Mouse (Mus musculus): ENCODE data around the gene Klrb1c. TPM values are rescaled to one million over a fixed set of nuclear protein-coding genes. Genes with fewer than 3 reads are reported as not detected.
A peak's percentile ranks its signal among the peaks of the same experiment; 100 is the strongest.
"Not testable (repeated sequence)": the region's sequence is repeated elsewhere in the genome, so short reads cannot be mapped to it uniquely, and the experiment has no call there.

Klrb1c gene
- polyA plus RNA-seq, 1 experiment: not detected

- not testable (repeated sequence) for H3K27ac ChIP-seq (ENCODE audit: insufficient read depth, low read depth, low read length); H3K4me3 ChIP-seq (ENCODE audit: insufficient read depth, low read length); H3K4me1 ChIP-seq (ENCODE audit: control insufficient read depth, insufficient read depth, low read length)
- TF ChIP-seq CTCF (IDR thresholded peaks at IDR 0.05; ENCODE audit: low read depth, low read length): peak; percentile 65
These were observed 35.3 kb downstream of the Klrb1c start for GRCm38 (mm10) chr6:128753610-128754224.

- not testable (repeated sequence) for H3K27ac ChIP-seq (ENCODE audit: insufficient read depth, low read depth, low read length); H3K4me1 ChIP-seq (ENCODE audit: control insufficient read depth, insufficient read depth, low read length); H3K4me3 ChIP-seq (ENCODE audit: insufficient read depth, low read length)
These were observed 42.0 kb downstream of the Klrb1c start for GRCm38 (mm10) chr6:128747006-128747405.

- H3K4me1 ChIP-seq (ENCODE audit: control insufficient read depth, insufficient read depth, low read length): no peaks in the 10 kb centered on the region
- TF ChIP-seq CTCF (IDR thresholded peaks at IDR 0.05; ENCODE audit: low read depth, low read length) (no peak), POLR2A (IDR thresholded peaks at IDR 0.05; ENCODE audit: borderline replicate concordance, low read depth, low read length) (no peak)
- H3K27ac ChIP-seq (ENCODE audit: insufficient read depth, low read depth, low read length): no peak overlapping the region
- H3K4me3 ChIP-seq (ENCODE audit: insufficient read depth, low read length): no peak overlapping the region
These were observed 51.6 kb downstream of the Klrb1c start for GRCm38 (mm10) chr6:128737445-128737844.

- H3K4me3 ChIP-seq (ENCODE audit: insufficient read depth, low read length): no peak overlapping the region
- no peak overlapping the region for H3K27ac ChIP-seq (ENCODE audit: insufficient read depth, low read depth, low read length)
- no peak for TF ChIP-seq POLR2A (IDR thresholded peaks at IDR 0.05; ENCODE audit: borderline replicate concordance, low read depth, low read length)
- no peak for TF ChIP-seq CTCF (IDR thresholded peaks at IDR 0.05; ENCODE audit: low read depth, low read length)
- H3K4me1 ChIP-seq (ENCODE audit: control insufficient read depth, insufficient read depth, low read length): no peaks in the 10 kb centered on the region
These were observed 52.9 kb downstream of the Klrb1c start for GRCm38 (mm10) chr6:128736100-128736499.

GRCm38 (mm10) chr6:128734896-128735295 lies 54.1 kb downstream of the Klrb1c start:
- no peak for TF ChIP-seq CTCF (IDR thresholded peaks at IDR 0.05; ENCODE audit: low read depth, low read length)
- no peak for TF ChIP-seq POLR2A (IDR thresholded peaks at IDR 0.05; ENCODE audit: borderline replicate concordance, low read depth, low read length)
- Histone ChIP-seq H3K27ac (ENCODE audit: insufficient read depth, low read depth, low read length) (no peak overlapping the region), H3K4me3 (ENCODE audit: insufficient read depth, low read length) (no peak overlapping the region), H3K4me1 (ENCODE audit: control insufficient read depth, insufficient read depth, low read length) (no peaks in the 10 kb centered on the region)

- TF ChIP-seq CTCF (IDR thresholded peaks at IDR 0.05; ENCODE audit: low read depth, low read length) (no peak), POLR2A (IDR thresholded peaks at IDR 0.05; ENCODE audit: borderline replicate concordance, low read depth, low read length) (no peak)
- Histone ChIP-seq H3K4me3 (ENCODE audit: insufficient read depth, low read length) (no peak overlapping the region), H3K27ac (ENCODE audit: insufficient read depth, low read depth, low read length) (no peak overlapping the region), H3K4me1 (ENCODE audit: control insufficient read depth, insufficient read depth, low read length) (no peaks in the 10 kb centered on the region)
These were observed 54.9 kb downstream of the Klrb1c start for GRCm38 (mm10) chr6:128733908-128734679.

- H3K27ac ChIP-seq (ENCODE audit: insufficient read depth, low read depth, low read length): no peak overlapping the region
- H3K4me1 ChIP-seq (ENCODE audit: control insufficient read depth, insufficient read depth, low read length): no peaks in the 10 kb centered on the region
- no peak overlapping the region for H3K4me3 ChIP-seq (ENCODE audit: insufficient read depth, low read length)
- TF ChIP-seq POLR2A (IDR thresholded peaks at IDR 0.05; ENCODE audit: borderline replicate concordance, low read depth, low read length) (no peak), CTCF (IDR thresholded peaks at IDR 0.05; ENCODE audit: low read depth, low read length) (no peak)
These were observed 57.0 kb downstream of the Klrb1c start for GRCm38 (mm10) chr6:128732032-128732431.

Other genes with a start within 250 kb of the Klrb1c start
- gene A2ml1, start 207.6 kb downstream of the Klrb1c start, polyA plus RNA-seq (2012; ENCODE audit: insufficient read depth, insufficient read length, missing spikeins): 0.84 TPM in 1 of 2 replicates, not detected in the other
- gene Klrb1a, start 165.7 kb downstream of the Klrb1c start, polyA plus RNA-seq (2012; ENCODE audit: insufficient read depth, insufficient read length, missing spikeins): not detected in 2 replicates
- not detected in 2 replicates for gene Clec2h, start 126.8 kb downstream of the Klrb1c start, polyA plus RNA-seq (2012; ENCODE audit: insufficient read depth, insufficient read length, missing spikeins)
- gene Klrb1, start 66.2 kb downstream of the Klrb1c start, polyA plus RNA-seq (2012; ENCODE audit: insufficient read depth, insufficient read length, missing spikeins): not detected in 2 replicates
- not detected in 2 replicates for gene Gm44511, start 37.1 kb upstream of the Klrb1c start, polyA plus RNA-seq (2012; ENCODE audit: insufficient read depth, insufficient read length, missing spikeins)
- gene Klrb1b, start 37.1 kb upstream of the Klrb1c start, polyA plus RNA-seq (2012; ENCODE audit: insufficient read depth, insufficient read length, missing spikeins): not detected in 2 replicates
- gene Clec2i, start 98.4 kb upstream of the Klrb1c start, polyA plus RNA-seq (2012; ENCODE audit: insufficient read depth, insufficient read length, missing spikeins): 4.0 and 7.6 TPM in 2 replicates
- gene BC035044, start 101.9 kb upstream of the Klrb1c start, polyA plus RNA-seq (2012; ENCODE audit: insufficient read depth, insufficient read length, missing spikeins): 1.4 and 1.5 TPM in 2 replicates
- not detected in 2 replicates for gene Clec2g, start 145.2 kb upstream of the Klrb1c start, polyA plus RNA-seq (2012; ENCODE audit: insufficient read depth, insufficient read length, missing spikeins)

Measured in bone marrow macrophage, adult 2 months (primary cell).